Mouse (Mus musculus): ENCODE data around the gene Tlk1. TPM values are rescaled to one million over a fixed set of nuclear protein-coding genes. Genes with fewer than 3 reads are reported as not detected.

The Tlk1 gene
- total RNA-seq, 2 experiments from 2014 or later: 79.4 to 85.9 TPM

DNA sequence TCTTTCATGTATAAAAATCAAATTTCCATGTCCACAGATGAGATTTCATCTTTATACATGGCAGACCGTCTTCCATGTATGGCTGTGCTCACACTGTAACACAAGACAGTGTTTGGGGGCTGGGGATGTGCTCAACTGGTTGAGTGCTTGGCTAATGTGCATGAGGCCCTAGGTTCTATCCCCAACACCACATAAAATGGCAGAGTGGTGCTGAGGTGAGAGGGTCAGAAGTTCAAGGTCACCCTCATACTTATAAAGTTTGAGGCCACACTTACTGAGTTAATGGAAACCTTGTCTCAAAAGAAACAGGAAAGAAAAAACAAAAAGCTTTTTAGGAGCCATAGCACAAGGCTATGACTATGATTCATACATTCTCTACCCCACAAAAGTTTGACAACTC lies 25.1 kb downstream of the Tlk1 start:
- DNase-seq (ENCODE audit: low spot score in 2 of 2): no peak

DNA sequence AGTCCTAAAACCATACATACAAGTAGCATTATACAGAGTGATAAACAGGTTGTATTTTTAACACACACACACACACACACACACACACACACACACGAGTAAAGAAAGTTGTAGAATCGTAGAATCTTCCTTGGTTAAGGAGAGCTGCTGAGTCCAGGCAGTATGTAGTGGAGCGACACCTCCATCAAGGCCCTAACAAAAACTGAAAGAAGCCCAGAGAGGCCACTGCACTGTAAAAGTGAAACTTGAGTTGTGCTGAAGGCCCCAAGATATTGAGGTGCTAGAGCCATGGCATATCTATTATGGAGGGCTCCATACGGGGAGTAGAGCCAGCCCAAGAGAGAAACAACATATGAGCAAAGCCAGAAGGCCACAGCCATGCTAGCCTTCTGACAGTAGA lies 32.3 kb downstream of the Tlk1 start:
- no peak for DNase-seq (ENCODE audit: low spot score in 2 of 2)

DNA sequence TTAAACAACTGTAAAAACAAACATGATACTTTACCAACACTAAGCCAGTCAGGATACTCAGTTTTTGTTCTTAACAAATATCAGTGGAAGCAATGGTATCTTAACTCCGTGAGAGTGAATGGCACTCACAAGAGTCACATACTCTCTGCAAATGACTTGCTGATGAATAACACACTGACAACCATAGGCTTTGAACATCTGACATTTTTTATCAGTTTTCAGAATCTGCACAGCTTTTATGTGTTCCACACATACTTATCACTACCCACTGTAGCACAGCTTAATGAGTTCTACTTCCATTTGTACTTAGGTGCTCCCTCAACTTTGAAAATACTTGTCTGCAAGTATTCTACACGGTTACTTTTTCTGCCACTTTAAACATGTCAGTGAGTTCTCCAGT lies 35.3 kb downstream of the Tlk1 start:
- no peak for DNase-seq (ENCODE audit: low spot score in 2 of 2)

DNA sequence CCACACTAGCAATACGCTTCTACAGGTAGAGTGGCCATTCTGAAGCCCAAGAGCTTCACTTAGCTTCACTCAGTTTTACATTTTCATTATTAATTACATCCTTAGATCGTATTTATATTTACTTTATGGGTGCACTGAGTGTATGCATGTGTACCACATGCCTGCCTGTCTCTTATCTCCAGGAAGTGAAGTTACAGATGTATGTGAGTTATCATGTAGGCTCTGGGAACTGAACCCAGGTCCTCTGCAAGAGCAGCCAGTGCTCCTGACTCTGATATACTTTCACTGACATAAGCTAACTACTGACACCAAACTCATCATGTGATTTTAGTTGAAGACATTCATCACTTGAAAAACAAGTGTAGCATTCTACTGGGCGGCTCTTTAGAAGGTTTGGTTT lies 36.2 kb downstream of the Tlk1 start:
- no peak for DNase-seq (ENCODE audit: low spot score in 2 of 2)

DNA sequence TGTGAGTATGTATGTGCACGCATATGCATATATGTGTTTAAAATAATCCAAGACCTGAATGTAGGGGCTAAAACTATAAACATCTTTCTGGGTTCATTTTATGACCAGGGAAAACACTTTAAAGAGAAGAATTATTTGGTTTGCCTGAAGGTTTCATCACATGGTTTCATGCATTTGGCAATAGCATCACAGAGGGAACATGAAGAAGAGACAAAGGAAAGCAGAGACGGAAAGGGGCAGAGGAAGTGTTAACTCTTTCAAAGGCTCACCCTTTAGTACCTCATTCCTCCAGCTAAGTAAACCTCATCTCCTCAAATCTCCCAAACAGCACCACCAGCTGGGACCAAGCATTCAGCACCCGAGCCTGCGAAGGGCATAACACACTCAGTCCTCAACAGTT lies 41.1 kb downstream of the Tlk1 start:
- DNase-seq (ENCODE audit: low spot score in 2 of 2): no peak

DNA sequence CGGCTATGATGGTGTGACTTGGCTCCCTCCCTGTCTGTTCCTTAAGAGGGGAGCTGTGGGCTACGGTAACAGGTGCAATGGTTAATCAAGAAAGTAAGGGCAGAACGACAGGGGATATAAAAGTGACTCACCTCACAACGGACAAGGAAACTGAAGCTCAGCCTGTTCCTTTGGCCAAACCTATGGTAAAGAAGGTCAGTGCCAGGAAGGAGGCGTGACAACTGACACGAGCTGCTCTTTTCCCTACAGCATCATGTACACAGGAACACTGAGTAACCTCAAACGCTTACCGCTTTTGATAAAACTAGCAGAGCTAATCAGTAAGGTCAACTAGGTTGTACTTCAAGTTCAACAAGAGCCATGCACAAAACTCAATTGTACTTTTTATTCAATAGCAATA lies 42.0 kb downstream of the Tlk1 start:
- DNase-seq (ENCODE audit: low spot score in 2 of 2): no peak

DNA sequence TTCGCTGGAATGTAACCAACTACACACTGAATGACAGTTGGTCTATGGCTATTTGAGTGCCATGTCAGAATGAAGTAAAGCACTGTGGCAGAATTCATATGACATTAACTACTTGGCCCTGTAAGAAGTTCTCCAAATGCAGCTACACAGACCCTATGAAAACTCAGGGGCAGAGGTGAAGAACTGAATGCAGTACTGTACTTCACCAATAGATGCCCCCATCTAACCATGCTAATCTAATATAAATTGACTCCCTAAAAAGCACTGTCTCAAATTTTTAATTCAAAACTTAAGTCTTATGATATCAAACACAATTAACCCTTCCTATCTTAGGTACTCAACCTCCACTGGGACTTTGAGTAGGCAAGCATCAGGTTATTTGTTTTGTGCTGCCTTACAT lies 45.9 kb downstream of the Tlk1 start:
- DNase-seq (ENCODE audit: low spot score in 2 of 2): peak in 1 of 2 experiments; percentile 15

DNA sequence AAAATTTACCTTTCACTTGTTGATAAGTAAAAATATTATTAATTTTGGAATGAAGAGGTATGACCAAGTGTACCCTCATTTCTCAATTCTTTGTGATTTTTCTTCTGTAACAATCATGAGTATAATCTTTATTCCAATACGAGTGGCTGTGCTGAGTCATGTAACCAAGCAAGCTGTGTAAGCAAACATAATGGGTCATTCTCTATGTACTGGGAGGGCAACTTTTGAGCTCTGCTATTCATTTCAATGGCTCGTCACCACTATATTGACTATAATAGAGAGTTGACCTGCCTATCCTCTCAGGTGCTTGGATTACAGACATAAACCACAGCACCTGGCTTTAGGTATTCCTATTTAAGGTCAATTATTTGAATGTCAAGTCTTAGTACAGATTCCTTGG lies 48.8 kb downstream of the Tlk1 start:
- DNase-seq (ENCODE audit: low spot score in 2 of 2): no peak

DNA sequence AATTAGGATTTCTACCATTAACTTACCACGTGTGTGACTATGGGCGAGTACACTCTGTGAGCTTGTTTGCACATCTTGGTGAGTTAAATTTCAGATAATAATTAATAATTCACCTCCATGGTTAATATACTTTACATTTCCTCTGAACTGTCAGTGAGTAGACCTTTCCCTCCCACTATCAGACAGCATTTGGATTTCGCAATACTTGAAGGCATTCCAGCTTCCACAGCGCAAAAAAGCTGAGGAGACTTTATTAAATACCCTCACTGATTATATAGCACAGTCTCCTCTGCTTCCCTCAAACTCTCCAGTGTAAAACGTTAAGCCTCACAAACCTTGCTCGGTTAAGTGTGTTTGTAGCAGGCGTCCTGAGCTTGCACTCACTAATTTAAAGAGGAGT lies 60.8 kb downstream of the Tlk1 start:
- no peak for DNase-seq (ENCODE audit: low spot score in 2 of 2)

DNA sequence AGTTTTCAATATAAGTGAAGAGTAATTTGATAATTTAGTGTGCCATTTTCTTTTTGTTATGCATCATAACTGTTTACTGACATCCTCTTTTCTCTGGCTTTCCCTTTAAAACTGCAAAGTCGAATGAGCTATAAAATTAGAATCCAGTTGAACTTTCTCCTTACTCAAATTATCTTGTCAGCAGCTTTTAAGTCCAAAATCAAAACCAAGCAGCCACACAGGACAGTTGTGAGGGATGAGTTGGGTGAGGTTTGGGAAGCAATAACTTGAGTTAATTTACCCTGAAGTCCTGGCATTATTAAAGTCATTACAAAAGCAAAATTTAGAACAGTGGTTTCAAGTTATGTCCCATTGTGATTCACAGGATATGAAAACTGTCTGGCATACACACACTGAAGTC lies 62.8 kb downstream of the Tlk1 start:
- DNase-seq (ENCODE audit: low spot score in 2 of 2): no peak

DNA sequence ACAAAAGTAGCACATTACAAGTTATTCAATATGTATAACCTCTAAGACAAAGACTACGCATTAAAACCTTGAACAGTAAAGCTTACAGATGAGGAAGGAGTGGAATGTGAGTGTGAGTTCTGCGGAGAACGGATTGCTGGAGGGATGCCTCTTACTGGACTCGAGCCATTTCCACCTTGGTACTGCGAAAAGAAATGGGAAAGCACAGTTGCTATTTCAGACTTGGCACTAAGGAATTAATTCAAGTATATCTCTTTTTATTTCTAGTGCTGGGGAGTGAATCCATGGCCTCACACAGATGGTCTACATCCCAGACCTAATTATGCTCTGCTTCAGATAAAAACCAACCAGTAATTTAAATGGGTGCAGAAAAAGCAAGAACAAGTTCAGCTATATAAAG lies 73.4 kb downstream of the Tlk1 start:
- DNase-seq (ENCODE audit: low spot score in 2 of 2): peak; percentile 24 to 27

DNA sequence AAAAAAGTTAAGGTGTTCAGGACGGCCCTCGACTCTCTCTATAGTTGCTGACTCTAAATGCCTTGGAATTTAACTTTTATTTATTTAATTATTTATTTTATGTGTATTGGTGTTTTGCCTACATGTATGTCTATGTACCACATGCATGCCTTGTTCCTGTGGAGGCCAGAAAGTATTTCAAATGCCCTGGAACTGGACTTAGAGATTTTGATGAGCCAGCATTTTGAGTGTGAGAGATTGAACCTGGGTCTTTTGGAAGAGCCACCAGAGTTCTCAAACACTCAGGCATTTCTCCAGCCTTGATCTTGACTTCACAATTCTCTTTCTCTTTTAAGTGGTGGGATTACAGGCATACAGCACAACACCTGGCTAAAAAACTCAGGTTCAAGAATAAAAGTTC lies 73.9 kb downstream of the Tlk1 start:
- DNase-seq (ENCODE audit: low spot score in 2 of 2): no peak

DNA sequence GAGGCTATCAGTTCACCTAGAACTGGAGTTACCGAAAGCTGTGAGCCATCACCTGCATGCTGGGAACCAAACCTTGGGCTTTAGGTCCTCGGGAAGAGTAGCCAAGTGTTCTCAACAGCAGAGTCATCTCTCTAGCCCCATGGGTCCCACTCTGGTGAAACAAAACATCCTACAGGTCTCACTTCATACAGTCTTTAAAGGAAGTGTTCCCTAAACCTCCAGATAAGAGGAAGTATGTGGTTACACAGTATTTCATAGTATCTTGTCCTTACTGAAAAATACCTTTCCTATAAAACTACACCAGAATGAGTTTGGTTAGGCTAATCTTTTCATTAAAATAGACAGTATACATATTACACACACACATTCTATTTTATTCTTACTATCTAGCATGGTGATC lies 82.9 kb downstream of the Tlk1 start:
- DNase-seq (ENCODE audit: low spot score in 2 of 2): no peak

DNA sequence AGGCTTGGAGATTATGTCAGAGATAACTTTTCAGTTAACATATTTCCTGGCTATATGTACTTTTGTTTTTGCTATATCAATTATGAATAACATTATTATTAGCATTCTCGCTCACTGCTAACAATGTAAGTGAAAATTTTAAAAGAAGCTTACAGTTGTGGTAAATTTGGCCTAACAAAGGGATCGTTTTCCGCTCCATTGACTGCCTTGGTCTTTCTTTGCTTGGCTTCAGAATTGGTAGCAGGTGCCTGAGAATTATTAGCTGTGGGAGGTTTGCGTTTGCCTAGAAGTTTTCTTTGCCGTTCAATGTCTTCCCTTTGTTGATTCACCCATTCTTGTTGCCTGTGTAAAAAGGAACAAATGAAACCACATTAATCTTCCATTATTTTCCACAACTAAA lies 83.6 kb downstream of the Tlk1 start:
- no peak for DNase-seq (ENCODE audit: low spot score in 2 of 2)

DNA sequence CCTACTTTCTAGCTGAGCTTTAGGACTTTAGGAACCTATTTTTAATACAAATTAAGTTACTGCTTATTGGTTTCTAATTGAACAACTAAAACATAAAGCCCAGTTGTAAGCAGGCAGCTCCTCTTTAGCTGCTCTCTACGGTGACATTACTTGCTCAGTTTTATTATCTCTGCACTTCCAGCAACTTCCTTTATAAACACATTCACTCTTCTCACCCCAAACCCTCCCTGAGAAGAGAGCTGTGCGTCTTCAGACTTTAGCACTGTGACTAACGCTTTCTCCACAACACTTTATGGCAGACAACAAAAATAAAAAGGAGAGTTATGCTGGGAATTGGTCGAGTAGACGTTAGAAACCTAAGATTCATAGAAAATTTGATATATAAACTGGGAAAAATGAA lies 89.5 kb downstream of the Tlk1 start:
- DNase-seq (ENCODE audit: low spot score in 2 of 2): no peak

DNA sequence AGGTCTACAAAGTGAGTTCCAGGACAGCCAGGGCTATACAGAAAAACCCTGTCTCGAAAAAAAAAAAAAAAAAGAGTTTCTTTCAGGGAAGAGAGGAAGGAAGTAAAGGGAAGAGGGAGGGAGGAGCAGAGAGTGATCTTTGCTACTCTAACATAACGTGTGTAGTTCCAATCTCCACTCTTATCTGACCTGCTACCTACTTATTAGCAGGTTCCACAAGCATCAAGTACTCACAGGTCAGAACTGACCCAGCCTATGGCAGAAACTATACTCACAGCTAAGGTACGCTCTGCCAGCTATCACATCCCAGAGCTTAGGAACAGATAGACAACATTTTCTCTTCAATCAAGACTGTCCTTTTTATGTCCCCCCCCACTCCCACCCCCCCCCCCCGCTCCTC lies 90.0 kb downstream of the Tlk1 start:
- DNase-seq (ENCODE audit: low spot score in 2 of 2): no peak

DNA sequence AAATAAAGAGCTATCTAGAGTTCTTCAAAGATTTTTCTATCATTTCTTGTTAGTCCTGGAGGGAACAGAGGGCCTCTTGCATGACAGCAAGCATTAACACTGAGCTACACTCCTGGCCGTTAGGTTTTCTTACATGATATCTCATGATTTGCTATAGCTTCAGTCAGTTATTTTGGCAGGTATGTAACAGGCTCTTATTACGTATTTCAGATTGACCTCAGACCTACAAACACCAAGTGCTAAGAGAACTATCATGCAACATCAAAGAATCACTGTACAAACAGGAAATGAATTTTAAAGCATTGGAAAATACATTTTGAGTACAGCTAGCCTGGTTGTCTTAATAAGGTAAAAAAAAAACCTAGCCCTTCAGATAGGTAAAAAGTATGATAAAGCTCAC lies 98.4 kb downstream of the Tlk1 start:
- DNase-seq (ENCODE audit: low spot score in 2 of 2): no peak

DNA sequence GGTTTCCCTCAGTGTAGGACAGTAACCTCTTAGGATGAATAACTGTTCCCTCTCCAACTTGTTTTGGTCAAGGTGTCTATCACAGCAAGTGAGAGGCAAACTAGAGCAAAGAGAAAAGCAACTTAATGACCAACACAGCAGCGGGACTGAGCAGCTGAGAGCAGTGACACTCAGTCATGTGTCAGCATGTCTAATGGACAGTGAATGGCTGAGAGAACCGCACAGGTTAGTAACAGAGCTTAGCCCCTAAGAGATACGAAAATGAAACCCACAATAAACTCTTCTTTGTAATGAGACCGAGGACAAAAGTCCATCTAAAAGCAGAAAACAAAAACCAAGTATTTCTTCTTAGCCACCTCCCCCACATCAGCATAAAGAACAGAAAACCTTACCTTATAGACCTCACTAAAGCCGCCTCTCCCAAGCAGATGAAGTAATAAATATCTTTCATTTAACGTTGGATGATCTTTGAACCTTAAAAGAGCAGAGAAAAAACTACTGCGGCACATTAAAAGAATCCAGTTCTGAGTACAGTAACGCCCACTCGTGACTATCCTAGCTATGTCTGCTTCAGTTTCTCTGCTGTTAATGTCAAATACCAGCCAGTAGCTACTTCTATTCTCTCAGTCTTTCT lies 101.8 kb downstream of the Tlk1 start:
- no peak for DNase-seq (ENCODE audit: low spot score in 2 of 2)

DNA sequence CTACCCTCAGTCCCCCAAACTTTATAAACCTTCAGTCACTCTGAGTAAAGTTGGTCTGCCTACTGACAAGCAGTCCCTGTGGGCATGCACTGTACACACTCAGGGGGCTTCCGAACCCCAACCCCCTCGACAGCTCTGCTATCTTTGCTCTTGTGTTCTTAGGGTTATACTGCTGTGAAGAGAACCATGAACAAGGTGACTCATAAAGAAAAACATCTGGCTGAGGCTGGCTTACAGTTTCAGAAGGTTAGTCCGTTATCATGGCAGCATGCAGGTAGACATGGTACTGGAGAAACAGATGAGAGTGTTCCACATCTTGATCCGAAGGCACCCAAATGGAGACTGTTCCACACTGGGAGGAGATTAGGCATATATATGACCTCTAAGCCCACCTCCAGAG lies 114.7 kb downstream of the Tlk1 start:
- no peak for DNase-seq (ENCODE audit: low spot score in 2 of 2)

DNA sequence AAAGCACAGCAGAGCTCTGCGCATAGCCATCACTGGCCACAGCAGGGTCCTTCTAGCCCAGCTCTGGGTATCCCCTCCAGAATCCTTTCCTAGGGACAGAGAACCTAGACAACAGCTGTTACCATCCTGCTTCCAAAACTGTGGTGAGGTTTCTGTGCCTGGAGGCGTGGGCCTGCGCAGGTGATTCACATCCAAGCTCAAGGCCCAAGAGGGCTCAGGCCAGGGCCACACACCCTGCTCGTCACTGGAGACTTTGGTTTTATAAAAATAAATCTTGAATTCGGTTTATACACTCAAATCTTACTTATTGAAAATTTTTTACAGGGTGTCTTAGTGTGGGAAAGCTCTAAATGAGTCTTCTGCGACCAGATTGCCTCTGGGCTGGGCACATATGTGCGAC lies 115.3 kb downstream of the Tlk1 start:
- no peak for DNase-seq (ENCODE audit: low spot score in 2 of 2)

DNA sequence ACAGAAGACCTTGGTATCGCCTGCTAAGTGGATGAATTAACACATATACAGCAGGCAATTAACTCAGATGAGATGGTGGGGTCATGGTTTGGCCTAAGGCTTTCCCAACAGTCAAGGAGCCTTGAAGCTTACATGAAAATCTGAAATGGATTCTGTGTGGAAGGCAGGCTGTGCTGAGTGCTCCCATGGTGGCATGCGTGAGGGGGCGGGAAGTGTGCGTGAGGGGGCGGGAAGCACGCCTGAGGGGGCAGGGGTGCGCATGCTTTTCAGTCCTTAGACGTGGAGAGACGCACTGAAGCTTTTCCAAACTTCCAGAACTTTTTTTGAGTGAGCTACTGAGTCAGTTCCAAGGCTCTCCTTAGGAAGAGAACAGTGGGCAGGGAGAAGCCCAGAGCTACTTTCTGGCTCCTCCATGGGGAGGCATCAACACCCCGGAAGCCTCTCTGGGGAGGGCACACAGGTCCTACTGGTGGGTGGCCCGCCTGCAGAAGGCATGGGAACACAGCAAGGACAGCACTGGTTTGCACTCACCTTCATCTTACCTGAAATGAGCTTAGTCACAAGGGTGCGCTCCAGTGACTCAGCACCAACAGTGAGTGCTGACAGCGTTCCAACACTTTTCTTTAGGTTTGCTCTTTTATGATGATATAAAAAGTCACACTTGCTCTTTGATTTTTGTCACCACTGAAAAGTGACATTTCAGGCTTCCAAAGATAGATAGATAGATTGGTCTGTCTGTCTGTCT lies 116.4 kb downstream of the Tlk1 start:
- DNase-seq (ENCODE audit: low spot score in 2 of 2): peak in 1 of 2 experiments; percentile 29

DNA sequence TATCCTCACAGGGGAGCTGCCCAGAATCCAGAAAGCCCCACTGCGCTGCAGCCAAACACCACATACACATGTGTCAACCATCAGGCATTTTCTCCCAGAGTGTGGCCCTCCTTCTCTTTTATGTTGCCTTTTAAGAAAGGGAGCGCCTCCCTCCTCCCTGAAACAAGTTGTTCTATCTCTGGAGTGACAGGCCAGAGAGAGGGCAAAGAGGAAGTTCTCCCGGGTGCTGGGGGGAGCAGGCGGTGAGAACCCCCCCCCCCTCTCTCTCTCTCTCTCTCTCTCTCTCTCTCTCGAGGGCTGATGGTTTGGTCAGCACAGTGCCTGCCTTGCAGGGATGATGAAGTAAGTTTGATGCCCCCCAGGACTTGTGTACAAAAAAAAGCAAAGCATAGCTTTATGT lies 123.1 kb downstream of the Tlk1 start:
- DNase-seq (ENCODE audit: low spot score in 2 of 2): no peak

DNA sequence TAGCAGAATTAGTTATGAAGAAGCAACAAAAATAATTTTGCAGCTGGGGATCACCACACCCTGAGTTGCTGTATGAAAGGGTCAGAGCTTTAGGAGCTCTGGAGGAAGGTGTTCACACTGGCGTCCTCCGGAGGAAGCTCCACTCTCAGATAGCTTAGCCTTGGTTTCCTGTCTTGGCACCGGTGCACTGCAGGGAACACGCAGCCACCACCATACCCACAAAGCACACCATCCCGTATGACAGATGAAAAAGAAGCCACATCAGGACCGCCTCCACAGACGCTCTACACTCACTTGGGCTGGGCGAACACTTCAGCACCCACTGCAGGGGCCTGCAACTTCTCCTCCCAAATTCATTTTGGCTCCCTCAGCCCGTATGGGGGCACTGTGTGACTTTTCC lies 124.0 kb downstream of the Tlk1 start:
- no peak for DNase-seq (ENCODE audit: low spot score in 2 of 2)

All from left cerebral cortex, adult 18-20 months (tissue).